Mouse (Mus musculus): ENCODE measurements around the gene Gm10570. TPM values are rescaled to one million over a fixed set of nuclear protein-coding genes. Genes with fewer than 3 reads are reported as not detected.
A peak's percentile ranks its signal among the peaks of the same experiment; 100 is the strongest.

The Gm10570 gene
- polyA plus RNA-seq, 1 experiment, result 1.7 TPM

- TF ChIP-seq CTCF (IDR thresholded peaks at IDR 0.05; ENCODE audit: borderline replicate concordance, insufficient read depth, low read depth, low read length), result no peak
- no peak for TF ChIP-seq POLR2A (IDR thresholded peaks at IDR 0.05; ENCODE audit: borderline replicate concordance, insufficient read depth, low read length)
- WGBS, result 93% methylated on average over 7 of the region's 7 CpGs
- H3K27me3 ChIP-seq (ENCODE audit: control insufficient read depth, insufficient read depth, low read length), result no peaks in the 10 kb centered on the region
- peaks cover 32% of the 10 kb centered on the region for H3K4me1 ChIP-seq (ENCODE audit: control insufficient read depth, insufficient read depth, low read length)
- DNase-seq, result no peak
- H3K4me3 ChIP-seq (replicated peaks; ENCODE audit: insufficient read depth, low read depth, low read length), result no peak overlapping the region
- H3K27ac ChIP-seq (ENCODE audit: insufficient read depth, low read length), result no peak overlapping the region
Measured at GRCm38 (mm10) chr4:130267069-130267468, 41.4 kb downstream of the Gm10570 start.

DNA sequence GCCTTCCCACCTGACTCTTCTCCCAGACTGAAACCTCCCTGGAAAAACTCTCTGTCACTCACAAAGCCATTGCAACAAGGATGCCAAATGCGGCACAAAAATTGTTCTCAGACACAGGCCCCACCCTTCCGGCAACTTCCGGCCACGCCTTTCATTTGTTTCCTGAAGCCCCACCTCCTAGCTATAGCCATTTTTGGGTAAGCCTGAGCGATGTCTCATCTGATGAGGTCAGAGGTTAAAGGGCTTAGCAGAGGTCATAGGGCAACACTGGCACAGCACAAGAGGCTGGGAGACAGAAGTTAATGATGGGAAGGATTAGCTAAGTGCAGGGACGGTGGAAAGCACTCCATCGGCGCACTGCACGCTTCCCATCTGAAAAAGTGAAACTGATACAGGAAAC is 41.9 kb downstream of the Gm10570 start:
- TF ChIP-seq POLR2A (IDR thresholded peaks at IDR 0.05; ENCODE audit: borderline replicate concordance, insufficient read depth, low read length), result no peak
- no peak for TF ChIP-seq CTCF (IDR thresholded peaks at IDR 0.05; ENCODE audit: borderline replicate concordance, insufficient read depth, low read depth, low read length)
- H3K27me3 ChIP-seq (ENCODE audit: control insufficient read depth, insufficient read depth, low read length), result no peaks in the 10 kb centered on the region
- DNase-seq, result no peak
- 84% methylated on average over 9 of the region's 9 CpGs for WGBS
- H3K4me1 ChIP-seq (ENCODE audit: control insufficient read depth, insufficient read depth, low read length), result peaks cover 32% of the 10 kb centered on the region
- H3K27ac ChIP-seq (ENCODE audit: insufficient read depth, low read length), result no peak overlapping the region
- H3K4me3 ChIP-seq (replicated peaks; ENCODE audit: insufficient read depth, low read depth, low read length), result no peak overlapping the region

DNA sequence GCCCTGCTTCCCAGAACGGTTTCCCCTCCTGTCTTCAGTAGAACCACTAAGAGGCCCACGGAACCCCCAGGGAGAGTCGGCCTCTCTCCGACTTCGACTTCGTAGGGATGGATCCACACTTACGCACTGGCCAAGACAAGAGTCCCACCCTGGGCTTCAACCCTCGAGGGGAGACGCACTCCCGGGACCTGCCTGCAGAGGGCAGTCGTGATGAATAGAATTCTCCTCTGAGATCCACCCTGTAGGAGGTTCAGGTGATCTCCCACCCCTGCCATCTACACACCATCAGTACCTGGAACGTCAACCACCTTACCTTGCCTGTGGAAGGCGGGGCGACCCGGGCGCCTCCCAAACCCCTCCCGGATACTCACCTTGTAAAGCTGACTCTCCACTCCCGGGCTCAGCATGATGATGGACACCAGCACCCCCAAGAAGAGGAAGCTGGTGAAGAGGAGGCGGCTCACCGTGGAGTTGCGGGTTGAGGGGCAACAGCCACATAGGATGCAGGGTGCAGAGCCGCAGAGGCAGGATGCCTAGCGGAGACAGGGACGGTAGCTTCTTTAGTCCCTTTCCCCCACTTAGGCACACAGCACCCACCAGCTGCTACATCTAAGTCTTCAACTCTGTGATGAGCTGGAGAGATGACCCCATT is 43.6 kb downstream of the Gm10570 start:
- no peak overlapping the region for H3K27ac ChIP-seq (ENCODE audit: insufficient read depth, low read length)
- WGBS, result 25% methylated on average over 24 of the region's 24 CpGs
- peaks cover 18% of the 10 kb centered on the region for H3K4me1 ChIP-seq (ENCODE audit: control insufficient read depth, insufficient read depth, low read length)
- no peak overlapping the region for H3K4me3 ChIP-seq (replicated peaks; ENCODE audit: insufficient read depth, low read depth, low read length)
- no peaks in the 10 kb centered on the region for H3K27me3 ChIP-seq (ENCODE audit: control insufficient read depth, insufficient read depth, low read length)
- DNase-seq, result peak; percentile 71 to 86
- TF ChIP-seq CTCF (IDR thresholded peaks at IDR 0.05; ENCODE audit: borderline replicate concordance, insufficient read depth, low read depth, low read length) (peak; percentile 90), POLR2A (IDR thresholded peaks at IDR 0.05; ENCODE audit: borderline replicate concordance, insufficient read depth, low read length) (no peak)

DNA sequence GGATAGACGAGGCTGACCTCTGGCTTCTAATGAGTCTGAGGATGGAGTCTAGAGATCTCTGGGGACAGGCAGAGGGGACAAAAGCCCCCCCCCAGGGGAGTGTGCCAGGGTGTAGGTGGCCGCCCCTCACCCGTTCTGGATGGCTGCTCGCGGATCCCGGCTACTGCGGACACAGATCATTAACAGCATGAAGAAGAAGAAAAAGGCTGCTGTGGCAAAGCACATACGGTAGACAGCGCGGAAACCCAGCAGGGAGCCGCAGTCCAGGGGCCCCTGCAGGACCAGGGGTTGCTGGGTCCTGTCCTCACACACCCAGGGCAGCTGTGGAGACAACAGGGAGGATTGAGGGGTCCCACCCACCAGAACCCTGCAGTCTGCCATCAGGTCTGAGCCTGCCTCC is 44.3 kb downstream of the Gm10570 start:
- no peak overlapping the region for H3K27ac ChIP-seq (ENCODE audit: insufficient read depth, low read length)
- H3K27me3 ChIP-seq (ENCODE audit: control insufficient read depth, insufficient read depth, low read length), result no peaks in the 10 kb centered on the region
- DNase-seq, result no peak
- H3K4me3 ChIP-seq (replicated peaks; ENCODE audit: insufficient read depth, low read depth, low read length), result no peak overlapping the region
- H3K4me1 ChIP-seq (ENCODE audit: control insufficient read depth, insufficient read depth, low read length), result peaks cover 14% of the 10 kb centered on the region
- 37% methylated on average over 11 of the region's 11 CpGs for WGBS
- TF ChIP-seq CTCF (IDR thresholded peaks at IDR 0.05; ENCODE audit: borderline replicate concordance, insufficient read depth, low read depth, low read length), result no peak
- TF ChIP-seq POLR2A (IDR thresholded peaks at IDR 0.05; ENCODE audit: borderline replicate concordance, insufficient read depth, low read length), result no peak

DNA sequence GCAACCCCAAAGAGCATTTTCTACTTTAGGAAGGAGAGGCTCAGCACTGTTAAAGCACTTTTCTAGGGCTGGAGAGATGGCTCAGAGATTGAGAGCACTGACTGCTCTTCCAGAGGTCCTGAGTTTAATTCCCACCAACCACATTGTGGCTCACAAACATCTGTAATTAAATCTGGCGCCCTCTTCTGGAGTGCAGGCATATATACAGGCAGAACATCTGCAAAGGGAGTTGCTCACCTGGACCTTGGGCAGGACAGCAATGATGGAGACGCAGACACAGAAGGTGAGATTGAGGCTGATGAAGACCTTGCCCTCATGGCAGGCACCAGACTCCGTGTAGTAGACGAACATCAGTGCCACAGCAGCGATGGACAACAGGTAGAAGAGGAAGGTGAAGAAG is 48.1 kb downstream of the Gm10570 start:
- Histone ChIP-seq H3K4me1 (ENCODE audit: control insufficient read depth, insufficient read depth, low read length) (peaks cover 6% of the 10 kb centered on the region; the same call in 1 of the 2 replicates), H3K4me3 (replicated peaks; ENCODE audit: insufficient read depth, low read depth, low read length) (no peak overlapping the region), H3K27me3 (ENCODE audit: control insufficient read depth, insufficient read depth, low read length) (no peaks in the 10 kb centered on the region), H3K27ac (ENCODE audit: insufficient read depth, low read length) (no peak overlapping the region)
- no peak for DNase-seq
- no peak for TF ChIP-seq POLR2A (IDR thresholded peaks at IDR 0.05; ENCODE audit: borderline replicate concordance, insufficient read depth, low read length)
- no peak for TF ChIP-seq CTCF (IDR thresholded peaks at IDR 0.05; ENCODE audit: borderline replicate concordance, insufficient read depth, low read depth, low read length)
- 45% methylated on average over 5 of the region's 5 CpGs for WGBS

Other genes starting within 250 kb of the Gm10570 start
- 89.3 and 90.2 TPM in 2 replicates for gene Pef1, start 206.1 kb downstream of the Gm10570 start, polyA plus RNA-seq (2012; rRNA removed)
- 4.3 and 5.2 TPM in 2 replicates for gene Hcrtr1, start 169.3 kb downstream of the Gm10570 start, polyA plus RNA-seq (2012; rRNA removed)
- 12.8 and 13.4 TPM in 2 replicates for gene Tinagl1, start 133.6 kb downstream of the Gm10570 start, polyA plus RNA-seq (2012; rRNA removed)
- 0.33 and 0.67 TPM in 2 replicates for gene Gm853, start 86.3 kb downstream of the Gm10570 start, polyA plus RNA-seq (2012; rRNA removed)
- 39.6 and 46.5 TPM in 2 replicates for gene Serinc2, start 29.5 kb downstream of the Gm10570 start, polyA plus RNA-seq (2012; rRNA removed)
- gene Fabp3, start 79 bp downstream of the Gm10570 start, polyA plus RNA-seq (2012; rRNA removed), result 196 and 220 TPM in 2 replicates
- 87.9 and 89.6 TPM in 2 replicates for gene Zcchc17, start 51.3 kb upstream of the Gm10570 start, polyA plus RNA-seq (2012; rRNA removed)
- gene Snrnp40, start 51.5 kb upstream of the Gm10570 start, polyA plus RNA-seq (2012; rRNA removed), result 35.7 and 39.5 TPM in 2 replicates